Mouse (Mus musculus): ENCODE data around the gene Zdhhc16.

Gene Zdhhc16

GRCm38 (mm10) chr19:41933179-41934086, at the start of gene Zdhhc16, which contains the start of gene Exosc1:
Zdhhc16 (plus strand) TSS chr19:41933480.
Exosc1 (minus strand) TSS chr19:41933423.
- DNase-seq: peak; percentile 97

GRCm38 (mm10) chr19:41883882-41884281, 49.4 kb upstream of the Zdhhc16 start:
- no peak for DNase-seq

- DNase-seq: no peak
These were observed 45.1 kb upstream of the Zdhhc16 start for GRCm38 (mm10) chr19:41888191-41888590.

GRCm38 (mm10) chr19:41894959-41895358, 38.3 kb upstream of the Zdhhc16 start:
- DNase-seq: no peak

- peak; percentile 73 for DNase-seq
These were observed 37.6 kb upstream of the Zdhhc16 start, which contains the start of gene Rrp12 for GRCm38 (mm10) chr19:41895460-41896318. Rrp12 (minus strand) TSS chr19:41896173.

GRCm38 (mm10) chr19:41896319-41896711, 37.0 kb upstream of the Zdhhc16 start:
- no peak for DNase-seq

GRCm38 (mm10) chr19:41898860-41899259, 34.4 kb upstream of the Zdhhc16 start:
- peak; percentile 34 for DNase-seq

GRCm38 (mm10) chr19:41900495-41901090, 32.7 kb upstream of the Zdhhc16 start:
- DNase-seq: no peak

GRCm38 (mm10) chr19:41901696-41902095, 31.6 kb upstream of the Zdhhc16 start:
- peak; percentile 61 for DNase-seq

- DNase-seq: no peak
These were observed 30.3 kb upstream of the Zdhhc16 start for GRCm38 (mm10) chr19:41902848-41903593.

GRCm38 (mm10) chr19:41905246-41905645, 28.0 kb upstream of the Zdhhc16 start:
- DNase-seq: no peak

- no peak for DNase-seq
These were observed 26.8 kb upstream of the Zdhhc16 start for GRCm38 (mm10) chr19:41906311-41907078.

GRCm38 (mm10) chr19:41907079-41907760, 26.1 kb upstream of the Zdhhc16 start:
- no peak for DNase-seq

- DNase-seq: no peak
These were observed 24.5 kb upstream of the Zdhhc16 start for GRCm38 (mm10) chr19:41908736-41909135.

GRCm38 (mm10) chr19:41910396-41910795, 22.9 kb upstream of the Zdhhc16 start:
- no peak for DNase-seq

GRCm38 (mm10) chr19:41911178-41912073, 21.9 kb upstream of the Zdhhc16 start, which contains the start of gene Pgam1:
Pgam1 (plus strand) TSS chr19:41911923.
- peak; percentile 99 for DNase-seq

GRCm38 (mm10) chr19:41912121-41913080, 20.9 kb upstream of the Zdhhc16 start:
- DNase-seq: peak; percentile 59
